Mouse (Mus musculus) midbrain, embryonic 10.5 days (tissue): ENCODE results near the gene Itga7. TPM values are rescaled to one million over a fixed set of nuclear protein-coding genes. Genes with fewer than 3 reads are reported as not detected.

Experiments used
- DNase-seq: peaks from one replicate; pipeline ENCODE4 v3.0.0-alpha.2; 2017; ENCODE audit warnings: low spot score
- H3K27ac ChIP-seq: fragments of 300-500 bp; sonication (generic); replicated peaks from 2 replicates; pipeline ENCODE4 v1.5.1; 2016; ENCODE audit warnings: mild to moderate bottlenecking
- H3K27me3 ChIP-seq: fragments of 300-500 bp; sonication (generic); 2 replicates; pipeline ENCODE4 v1.6.1; 2016; ENCODE audit warnings: low read depth, mild to moderate bottlenecking; ENCODE audit not compliant: poor library complexity, severe bottlenecking
- H3K36me3 ChIP-seq: fragments of 300-500 bp; sonication (generic); 2 replicates; pipeline ENCODE4 v1.6.1; 2016; ENCODE audit warnings: mild to moderate bottlenecking, moderate library complexity
- H3K4me1 ChIP-seq: fragments of 300-500 bp; sonication (generic); 2 replicates; pipeline ENCODE4 v1.6.1; 2016
- H3K4me3 ChIP-seq: fragments of 300-500 bp; sonication (generic); 2 replicates; pipeline ENCODE4 v1.5.1; 2016; ENCODE audit warnings: mild to moderate bottlenecking, moderate library complexity
- H3K9me3 ChIP-seq: fragments of 300-500 bp; sonication (generic); replicated peaks from 2 replicates; pipeline ENCODE4 v1.6.1; 2016; ENCODE audit warnings: mild to moderate bottlenecking
- WGBS: fragments of 180-500 bp; shearing (Covaris S2); methylation state at CpG from one replicate; pipeline ENCODE4 v1.1.7; 2016; 5-methylcytosine and 5-hydroxymethylcytosine counted together
- polyA plus RNA-seq: library from polyadenylated mRNA; unstranded; fragments of >200 nt; fragmentation: Nextera tagmentation; extraction: Ambion mirVana; gene quantifications from 2 replicates; pipeline ENCODE4 v1.2.1, GENCODE M21; 2016

The Itga7 gene
- polyA plus RNA-seq = 1.7 and 1.9 TPM in 2 replicates

DNA sequence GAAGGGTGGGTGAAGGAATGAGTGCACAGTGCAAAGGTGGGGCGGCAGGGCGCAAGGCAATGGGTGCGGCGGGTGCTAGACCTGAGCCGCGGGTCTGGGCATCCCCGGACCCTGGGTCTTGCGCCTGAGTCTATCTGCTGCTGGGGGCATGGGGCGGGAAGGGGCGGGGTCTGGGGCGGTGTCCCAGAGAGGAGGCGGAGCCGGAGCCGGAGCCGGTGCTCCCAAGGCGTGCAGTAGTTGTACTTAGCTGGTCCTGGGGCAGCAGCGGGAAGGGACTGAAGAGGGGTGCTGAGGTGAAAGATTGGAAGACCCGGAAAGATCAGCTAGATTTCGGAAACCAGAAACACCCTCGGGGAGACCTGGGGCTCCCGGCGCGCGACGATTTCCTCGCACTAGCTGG, at the start of gene Itga7:
Gene Itga7, plus strand, starts transcription at position 245 of the 400 bp plus-strand sequence.
- peaks cover 71% of the 10 kb centered on the region for H3K27me3 ChIP-seq
- H3K27ac ChIP-seq = no peak within 1 kb of the TSS
- peak within 1 kb of the TSS; percentile 60 for H3K4me3 ChIP-seq
- H3K4me1 ChIP-seq = peaks cover 19% of the 10 kb centered on the region
- peak; percentile 59 for DNase-seq
- WGBS = under 1% methylated on average over 26 of the region's 26 CpGs
- H3K36me3 ChIP-seq = no peaks in the 10 kb centered on the region
- no peaks in the 10 kb centered on the region for H3K9me3 ChIP-seq

- 1% methylated on average over 7 of the region's 7 CpGs for WGBS
- Histone ChIP-seq H3K4me3 (peak overlapping the region; percentile 86), H3K4me1 (peaks cover 59% of the 10 kb centered on the region), H3K36me3 (peaks cover 40% of the 10 kb centered on the region), H3K9me3 (no peaks in the 10 kb centered on the region), H3K27me3 (peaks cover 20% of the 10 kb centered on the region), H3K27ac (peak overlapping the region; percentile 93)
- peak; percentile 83 for DNase-seq
Observed at GRCm38 (mm10) chr10:128888941-128889827, 44.4 kb upstream of the Itga7 start.

GRCm38 (mm10) chr10:128889846-128890245, 43.8 kb upstream of the Itga7 start:
- Histone ChIP-seq H3K27me3 (peaks cover 26% of the 10 kb centered on the region), H3K4me1 (peaks cover 59% of the 10 kb centered on the region), H3K27ac (peak overlapping the region; percentile 93), H3K36me3 (peaks cover 33% of the 10 kb centered on the region), H3K4me3 (peak overlapping the region; percentile 86), H3K9me3 (no peaks in the 10 kb centered on the region)
- WGBS = 18% methylated on average over 1 of the region's 2 CpGs
- DNase-seq = no peak

- Histone ChIP-seq H3K4me3 (peak overlapping the region; percentile 86), H3K27ac (peak overlapping the region; percentile 93), H3K27me3 (peaks cover 30% of the 10 kb centered on the region), H3K36me3 (peaks cover 26% of the 10 kb centered on the region), H3K4me1 (peaks cover 60% of the 10 kb centered on the region), H3K9me3 (no peaks in the 10 kb centered on the region)
- under 1% methylated on average over 40 of the region's 40 CpGs for WGBS
- no peak for DNase-seq
Observed at GRCm38 (mm10) chr10:128890383-128891295, 43.0 kb upstream of the Itga7 start.

- Histone ChIP-seq H3K9me3 (no peaks in the 10 kb centered on the region), H3K27me3 (peaks cover 38% of the 10 kb centered on the region), H3K36me3 (peaks cover 17% of the 10 kb centered on the region), H3K4me1 (peaks cover 64% of the 10 kb centered on the region), H3K27ac (peak within 1 kb of the TSS; percentile 93), H3K4me3 (peak within 1 kb of the TSS; percentile 86)
- DNase-seq = peak; percentile 88
- 1% methylated on average over 84 of the region's 89 CpGs for WGBS
Observed at GRCm38 (mm10) chr10:128891296-128892094, 42.1 kb upstream of the Itga7 start, which contains the start of gene Gdf11. Gene Gdf11, minus strand, starts transcription at chr10:128891718.

DNA sequence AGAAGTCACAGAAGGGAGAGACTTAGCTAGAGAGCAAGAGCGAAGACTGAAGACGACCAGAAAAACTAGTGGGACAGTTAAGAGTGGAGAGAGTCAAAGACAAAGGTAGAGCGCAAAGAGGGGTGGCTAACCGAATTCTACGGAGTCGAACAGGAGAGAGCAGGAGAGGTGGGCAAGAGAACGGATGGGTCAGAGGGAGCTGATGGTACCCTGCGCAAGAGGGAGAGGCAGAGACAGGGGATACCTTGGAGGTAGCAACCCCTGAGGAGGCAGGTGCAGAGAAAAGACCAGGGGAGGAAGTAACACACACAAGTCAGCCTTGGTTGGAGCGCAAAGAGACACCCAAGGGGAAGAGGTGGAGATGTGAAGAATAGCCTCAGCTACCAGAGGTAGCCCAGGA, 41.4 kb upstream of the Itga7 start:
- Histone ChIP-seq H3K9me3 (no peaks in the 10 kb centered on the region), H3K27ac (peak overlapping the region; percentile 93), H3K4me1 (peaks cover 59% of the 10 kb centered on the region), H3K36me3 (peaks cover 9% of the 10 kb centered on the region), H3K27me3 (peaks cover 46% of the 10 kb centered on the region), H3K4me3 (peak overlapping the region; percentile 86)
- under 1% methylated on average over 9 of the region's 9 CpGs for WGBS
- DNase-seq = no peak

DNA sequence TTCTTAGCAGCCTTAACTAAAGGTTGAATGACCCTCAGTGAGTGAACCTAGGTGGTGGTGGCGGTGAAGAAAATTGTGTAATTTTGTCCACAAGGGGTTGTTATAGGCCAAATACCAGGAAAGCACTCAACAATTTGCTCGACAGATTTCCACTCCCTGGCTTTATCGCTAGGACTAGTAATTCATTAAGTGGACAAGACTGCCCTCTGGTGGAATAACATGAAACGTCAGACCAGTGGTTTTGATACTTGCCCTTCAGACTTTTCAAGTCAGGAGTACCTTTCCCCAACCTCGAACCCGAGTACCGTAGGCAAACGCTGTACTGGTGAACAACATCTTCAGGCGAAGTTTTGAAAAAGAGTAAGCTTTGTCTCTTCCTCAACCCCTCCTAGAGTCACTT, 38.2 kb upstream of the Itga7 start:
- Histone ChIP-seq H3K27me3 (peaks cover 51% of the 10 kb centered on the region), H3K4me1 (peaks cover 30% of the 10 kb centered on the region), H3K36me3 (no peaks in the 10 kb centered on the region), H3K27ac (no peak overlapping the region), H3K9me3 (no peaks in the 10 kb centered on the region), H3K4me3 (0 out of 2 replicates have a peak overlapping the region, but pooled peaks have one; percentile 24)
- under 1% methylated on average over 9 of the region's 9 CpGs for WGBS
- peak; percentile 77 for DNase-seq

DNA sequence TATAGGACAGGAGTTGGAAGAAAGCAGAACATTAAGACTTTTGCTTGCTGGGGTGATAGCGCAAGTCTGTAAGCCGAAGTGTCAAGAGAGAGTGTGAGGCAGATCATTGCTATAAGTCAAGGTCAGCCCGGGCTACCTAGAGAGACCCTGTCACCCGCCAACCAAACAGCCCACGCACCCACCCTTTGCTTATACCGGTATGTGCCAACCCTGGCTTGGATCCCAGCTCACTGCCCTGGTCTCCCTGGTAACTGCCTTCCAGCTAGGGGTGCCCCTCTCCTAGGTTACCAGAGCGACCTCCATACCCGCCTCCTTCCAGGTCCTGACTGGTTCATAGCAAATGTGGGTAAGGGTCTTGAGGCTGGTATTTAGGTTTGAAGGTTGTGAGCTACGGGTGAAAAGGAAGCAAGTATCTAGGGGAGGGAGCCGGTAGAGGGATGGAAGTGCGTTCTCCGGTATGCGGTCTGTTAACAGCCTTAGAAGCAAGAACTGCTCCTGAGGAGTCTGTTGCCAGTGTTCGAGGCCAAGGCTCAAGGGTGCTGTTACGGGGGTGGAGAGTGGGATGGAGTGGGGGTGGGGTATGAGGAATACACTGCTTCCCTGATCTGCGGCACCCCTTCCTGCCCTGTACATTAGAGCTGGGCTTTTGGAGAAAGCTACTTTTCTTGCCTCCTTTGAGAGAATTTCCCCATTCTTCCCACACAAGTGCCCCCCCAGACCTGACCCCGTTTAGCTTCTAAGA, 37.5 kb upstream of the Itga7 start:
- no peaks in the 10 kb centered on the region for H3K36me3 ChIP-seq
- H3K4me3 ChIP-seq = peak overlapping the region; percentile 24; the same call in 1 of the 2 replicates
- DNase-seq = no peak
- H3K27me3 ChIP-seq = peaks cover 51% of the 10 kb centered on the region
- 2% methylated on average over 17 of the region's 17 CpGs for WGBS
- H3K9me3 ChIP-seq = no peaks in the 10 kb centered on the region
- peaks cover 24% of the 10 kb centered on the region for H3K4me1 ChIP-seq
- H3K27ac ChIP-seq = no peak overlapping the region

- no peaks in the 10 kb centered on the region for H3K9me3 ChIP-seq
- H3K36me3 ChIP-seq = no peaks in the 10 kb centered on the region
- peaks cover 24% of the 10 kb centered on the region for H3K4me1 ChIP-seq
- H3K27ac ChIP-seq = no peak overlapping the region
- H3K4me3 ChIP-seq = no peak overlapping the region
- peaks cover 51% of the 10 kb centered on the region for H3K27me3 ChIP-seq
- 56% methylated on average over 1 of the region's 1 CpGs for WGBS
- no peak for DNase-seq
Observed at GRCm38 (mm10) chr10:128896807-128897206, 36.8 kb upstream of the Itga7 start.

GRCm38 (mm10) chr10:128897501-128897900, 36.1 kb upstream of the Itga7 start:
- no peaks in the 10 kb centered on the region for H3K9me3 ChIP-seq
- H3K27me3 ChIP-seq = peaks cover 48% of the 10 kb centered on the region
- H3K4me1 ChIP-seq = peaks cover 17% of the 10 kb centered on the region
- no peak for DNase-seq
- H3K27ac ChIP-seq = no peak overlapping the region
- H3K36me3 ChIP-seq = no peaks in the 10 kb centered on the region
- no peak overlapping the region for H3K4me3 ChIP-seq
- 41% methylated on average over 1 of the region's 1 CpGs for WGBS

- H3K27ac ChIP-seq = no peak overlapping the region
- WGBS = 83% methylated on average over 6 of the region's 6 CpGs
- DNase-seq = no peak
- H3K36me3 ChIP-seq = no peaks in the 10 kb centered on the region
- no peak overlapping the region for H3K4me3 ChIP-seq
- H3K27me3 ChIP-seq = peaks cover 23% of the 10 kb centered on the region
- H3K9me3 ChIP-seq = no peaks in the 10 kb centered on the region
- H3K4me1 ChIP-seq = peaks cover 11% of the 10 kb centered on the region
Observed at GRCm38 (mm10) chr10:128899759-128900490, 33.7 kb upstream of the Itga7 start.
